Mouse (Mus musculus) megakaryocyte, embryonic 14.5 days (primary cell): ENCODE measurements around the gene Cacna1d.

ENCODE experiments used
- FLI1 ChIP-seq: IDR thresholded peaks from 2 replicates; pipeline ENCODE4 v1.6.1; 2012; ENCODE audit warnings: low read length, inconsistent platforms, mixed read lengths
- GATA1 ChIP-seq: IDR thresholded peaks from 3 replicates; pipeline ENCODE4 v1.6.1; 2012; ENCODE audit warnings: mixed read lengths, low read length, inconsistent platforms, borderline replicate concordance

- TF ChIP-seq GATA1 (no peak), FLI1 (no peak)
These were observed 248.4 kb downstream of the Cacna1d start for GRCm38 (mm10) chr14:30242818-30243205.
